Mouse (Mus musculus) kidney, adult 2 months (tissue): ENCODE data around the gene U2af1. TPM values are rescaled to one million over a fixed set of nuclear protein-coding genes. Genes with fewer than 3 reads are reported as not detected.

ENCODE experiments used
- DNase-seq: peaks from one replicate; pipeline ENCODE4 v3.0.0; 2021
- H3K27ac ChIP-seq: fragments of 200-500 bp; 2 replicates; pipeline ENCODE4 v1.5.1; 2012; ENCODE audit warnings: low read depth, low read length, control low read depth, inconsistent platforms; ENCODE audit not compliant: insufficient read depth
- H3K27me3 ChIP-seq: fragments of 200-500 bp; replicated peaks from 2 replicates; pipeline ENCODE4 v1.6.1; 2012; ENCODE audit warnings: mild to moderate bottlenecking, moderate library complexity, low read length, inconsistent platforms; ENCODE audit not compliant: control insufficient read depth, insufficient read depth
- H3K36me3 ChIP-seq: fragments of 200-500 bp; 2 replicates; pipeline ENCODE4 v1.6.1; 2012; ENCODE audit warnings: mild to moderate bottlenecking, moderate library complexity, low read length, inconsistent platforms; ENCODE audit not compliant: control insufficient read depth, insufficient read depth
- H3K4me1 ChIP-seq: fragments of 200-500 bp; 2 replicates; pipeline ENCODE4 v1.6.1; 2011; ENCODE audit warnings: low read length; ENCODE audit not compliant: control insufficient read depth, insufficient read depth
- H3K4me3 ChIP-seq: fragments of 200-500 bp; 2 replicates; pipeline ENCODE4 v1.5.1; 2011; ENCODE audit warnings: mild to moderate bottlenecking, low read depth, low read length, control low read depth; ENCODE audit not compliant: insufficient read depth
- CTCF ChIP-seq: fragments of 200-500 bp; conservative IDR thresholded peaks from 2 replicates; pipeline ENCODE4 v1.5.1; 2011; ENCODE audit warnings: low read depth, mild to moderate bottlenecking, control low read depth, low read length, moderate library complexity, mixed read lengths; ENCODE audit not compliant: insufficient read depth, insufficient read length
- POLR2A ChIP-seq: fragments of 200-500 bp; IDR thresholded peaks from one replicate; pipeline ENCODE4 v1.6.1; 2011; ENCODE audit warnings: low read depth, low read length, control low read depth
- WGBS: fragments of 180-500 bp; shearing (Covaris S2); methylation state at CpG from one replicate; pipeline ENCODE4 v1.1.7; 2018; 5-methylcytosine and 5-hydroxymethylcytosine counted together
- polyA plus RNA-seq: library from polyadenylated mRNA; depleted of rRNA; stranded (reverse); fragments of >200 nt; gene quantifications from 2 replicates; pipeline ENCODE4 v1.2.3, GENCODE M21; 2012

Gene U2af1
- polyA plus RNA-seq, 1 experiment: 61.3 TPM

DNA sequence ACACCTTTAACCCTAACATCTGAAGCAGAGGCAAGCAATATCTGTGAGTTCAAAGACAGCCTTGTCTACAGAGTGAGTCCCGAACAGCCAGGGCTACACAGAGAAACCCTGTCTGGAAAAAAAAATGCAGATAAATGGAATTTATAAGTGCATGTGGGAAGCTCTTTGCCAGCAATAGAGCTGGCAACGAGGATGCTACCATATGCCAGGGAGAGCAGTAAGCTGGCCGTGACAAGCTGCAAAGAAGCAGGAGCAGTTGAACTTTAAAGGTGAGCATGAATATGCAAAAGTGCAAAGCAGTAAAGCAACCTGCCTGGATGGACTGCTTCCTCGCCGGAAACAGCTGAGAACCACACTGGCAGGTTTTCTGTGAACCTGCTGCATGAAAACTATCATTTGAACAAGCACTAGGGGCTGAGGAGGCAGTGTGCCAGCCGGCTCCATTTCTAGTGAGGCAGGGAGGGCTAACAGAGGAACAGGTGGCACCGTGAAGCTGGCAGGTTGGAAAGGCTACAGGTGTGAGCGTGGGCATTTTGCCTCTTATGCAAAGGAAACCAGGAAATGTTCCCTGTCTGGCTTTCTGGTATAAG lies 2.1 kb upstream of the U2af1 start:
- Histone ChIP-seq H3K27me3 (no peaks in the 10 kb centered on the region), H3K27ac (peak overlapping the region; percentile 41; the same call in 1 of the 2 replicates), H3K36me3 (no peaks in the 10 kb centered on the region), H3K4me1 (peaks cover 14% of the 10 kb centered on the region; the same call in 1 of the 2 replicates), H3K4me3 (no peak overlapping the region)
- 59% methylated on average over 8 of the region's 8 CpGs for WGBS
- TF ChIP-seq POLR2A (no peak), CTCF (no peak)
- DNase-seq: peak; percentile 37

DNA sequence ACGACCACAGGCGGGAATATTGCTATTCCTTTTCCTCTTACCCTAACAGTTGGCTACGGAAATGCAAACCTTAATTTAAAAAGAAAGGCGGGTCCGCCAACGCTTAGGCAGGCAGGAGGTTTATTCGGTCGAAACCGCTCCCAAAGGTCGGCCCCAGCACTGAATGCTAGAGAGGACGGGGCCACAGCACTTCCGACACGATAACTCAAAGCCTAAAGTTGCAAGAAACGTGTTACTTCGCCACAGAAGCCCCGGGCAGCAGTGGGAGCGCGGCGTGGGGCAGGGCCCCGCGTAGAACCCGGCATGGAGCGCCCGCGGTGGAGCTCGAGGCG lies 590 bp downstream of the U2af1 start:
- peak overlapping the region; percentile 73 for H3K4me3 ChIP-seq
- H3K27me3 ChIP-seq: no peaks in the 10 kb centered on the region
- no peak for TF ChIP-seq CTCF
- TF ChIP-seq POLR2A: no peak
- H3K36me3 ChIP-seq: no peaks in the 10 kb centered on the region; the same call in 1 of the 2 replicates
- no peak for DNase-seq
- peaks cover 19% of the 10 kb centered on the region; the same call in 1 of the 2 replicates for H3K4me1 ChIP-seq
- H3K27ac ChIP-seq: peak overlapping the region; percentile 86
- 1% methylated on average over 27 of the region's 27 CpGs for WGBS

DNA sequence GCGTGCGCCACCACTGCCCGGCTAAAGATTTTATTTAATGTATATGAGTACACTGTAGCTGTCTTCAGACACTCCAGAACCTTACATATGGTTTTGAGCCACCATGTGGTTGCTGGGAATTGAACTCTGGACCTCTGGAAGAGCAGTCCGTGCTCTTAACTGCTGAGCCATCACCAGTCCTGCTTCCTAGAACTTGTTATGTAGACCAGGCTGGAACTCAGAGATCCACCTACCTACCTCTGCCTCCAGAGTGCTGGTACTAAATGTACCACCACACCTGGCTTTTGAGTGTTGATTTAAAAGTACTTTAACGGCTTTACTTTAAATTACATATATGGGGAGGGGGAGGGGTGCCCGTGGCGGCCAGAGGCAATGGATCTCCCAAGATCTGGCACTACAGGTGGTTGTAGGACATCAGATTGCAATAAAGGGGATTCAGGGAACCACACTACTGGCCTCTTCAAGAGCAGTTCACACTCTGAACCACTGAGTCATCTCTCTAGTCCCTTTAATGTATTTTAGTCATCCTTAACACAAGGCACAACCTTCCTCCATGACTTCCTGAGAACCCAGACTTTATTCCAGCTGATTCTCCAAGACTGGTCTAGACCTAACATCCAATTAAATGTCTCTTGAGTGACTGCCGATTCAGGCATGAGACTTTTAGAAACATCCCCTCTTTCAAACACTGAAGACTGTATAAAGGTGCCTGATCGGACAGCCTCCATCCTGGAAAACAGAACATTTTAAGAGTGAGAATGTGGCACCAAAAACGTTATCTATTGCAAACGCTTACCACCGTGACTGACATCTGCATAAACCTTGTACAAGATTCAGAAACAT lies 1.3 kb downstream of the U2af1 start:
- H3K4me3 ChIP-seq: peak overlapping the region; percentile 73; the same call in 1 of the 2 replicates
- H3K27ac ChIP-seq: peak overlapping the region; percentile 43; the same call in 1 of the 2 replicates
- no peaks in the 10 kb centered on the region; the same call in 1 of the 2 replicates for H3K36me3 ChIP-seq
- no peaks in the 10 kb centered on the region for H3K27me3 ChIP-seq
- H3K4me1 ChIP-seq: peaks cover 19% of the 10 kb centered on the region; the same call in 1 of the 2 replicates
- TF ChIP-seq CTCF: no peak
- no peak for TF ChIP-seq POLR2A
- 33% methylated on average over 12 of the region's 12 CpGs for WGBS
- DNase-seq: peak; percentile 47

DNA sequence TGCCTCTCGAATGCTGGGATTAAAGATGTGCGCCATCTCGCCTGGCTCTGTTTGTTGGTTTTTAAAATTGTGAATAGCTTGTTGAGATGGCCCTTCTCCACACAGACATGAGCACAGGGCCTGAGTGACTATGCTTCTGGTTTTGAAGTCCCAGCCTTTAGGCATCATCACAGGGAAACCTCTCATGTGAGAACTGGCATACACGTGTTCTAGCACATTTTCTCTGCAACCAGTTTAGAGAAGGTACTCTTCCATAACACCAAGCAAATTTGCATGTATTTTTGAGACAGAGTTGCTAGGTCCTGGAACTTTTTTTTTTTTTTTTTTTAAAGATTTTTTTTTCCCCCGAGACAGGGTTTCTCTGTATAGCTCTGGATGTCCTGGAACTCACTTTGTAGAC lies 2.0 kb downstream of the U2af1 start:
- no peak for DNase-seq
- WGBS: 68% methylated on average over 5 of the region's 5 CpGs
- Histone ChIP-seq H3K27me3 (no peaks in the 10 kb centered on the region), H3K4me3 (no peak overlapping the region), H3K4me1 (peaks cover 19% of the 10 kb centered on the region; the same call in 1 of the 2 replicates), H3K36me3 (no peaks in the 10 kb centered on the region; the same call in 1 of the 2 replicates), H3K27ac (0 out of 2 replicates have a peak overlapping the region, but pooled peaks have one; percentile 8)
- TF ChIP-seq CTCF (no peak), POLR2A (no peak)

DNA sequence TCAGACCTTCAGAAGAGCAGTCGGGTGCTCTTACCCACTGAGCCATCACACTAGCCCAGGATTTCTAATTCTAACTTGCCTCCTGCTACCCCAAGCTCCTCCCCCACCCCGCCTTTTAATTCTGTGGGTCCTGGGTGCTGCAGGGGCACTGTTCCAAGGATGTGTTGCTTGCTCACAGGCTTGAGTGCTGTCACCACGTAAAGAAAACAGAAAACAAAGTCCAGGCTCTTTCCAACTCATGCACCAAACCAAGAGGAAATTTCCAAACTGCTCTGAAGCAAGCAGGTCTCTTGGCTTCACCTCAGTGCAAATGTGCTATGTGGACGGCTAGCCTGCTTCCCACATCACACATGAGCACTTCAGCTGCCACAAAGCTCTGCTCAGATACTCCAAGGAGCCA lies 3.3 kb downstream of the U2af1 start:
- DNase-seq: peak; percentile 72
- H3K36me3 ChIP-seq: no peaks in the 10 kb centered on the region; the same call in 1 of the 2 replicates

DNA sequence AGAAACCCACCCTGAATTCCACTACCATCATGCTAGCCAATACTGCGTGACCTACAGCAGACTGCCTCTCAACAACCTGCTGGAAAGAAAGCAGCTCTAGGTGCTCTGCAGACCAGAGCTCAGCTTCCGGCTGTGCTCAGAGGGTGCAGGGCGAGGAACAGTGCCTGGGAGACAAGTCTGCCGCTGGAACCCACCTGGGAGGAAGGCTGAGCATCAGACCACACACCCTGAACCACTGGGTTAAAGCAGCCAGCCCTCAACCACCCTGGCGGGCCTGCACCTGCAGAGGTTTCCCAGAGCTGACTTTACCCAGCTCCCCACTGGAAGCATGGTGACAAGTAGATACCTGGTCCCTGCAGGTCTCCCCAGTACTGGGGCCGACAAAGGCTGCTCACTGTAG lies 5.4 kb downstream of the U2af1 start:
- Histone ChIP-seq H3K4me1 (peaks cover 15% of the 10 kb centered on the region; the same call in 1 of the 2 replicates), H3K4me3 (no peak overlapping the region), H3K36me3 (peaks cover 2% of the 10 kb centered on the region; the same call in 1 of the 2 replicates), H3K27me3 (no peaks in the 10 kb centered on the region), H3K27ac (no peak overlapping the region)
- WGBS: 79% methylated on average over 6 of the region's 6 CpGs
- TF ChIP-seq POLR2A (no peak), CTCF (no peak)
- no peak for DNase-seq

More for the DNA sequence above, 3.3 kb downstream of the U2af1 start:
- TF ChIP-seq CTCF: no peak
- H3K4me3 ChIP-seq: no peak overlapping the region
- WGBS: 31% methylated on average over 4 of the region's 4 CpGs
- H3K4me1 ChIP-seq: peaks cover 19% of the 10 kb centered on the region; the same call in 1 of the 2 replicates
- H3K27me3 ChIP-seq: no peaks in the 10 kb centered on the region
- H3K27ac ChIP-seq: peak overlapping the region; percentile 57

DNA sequence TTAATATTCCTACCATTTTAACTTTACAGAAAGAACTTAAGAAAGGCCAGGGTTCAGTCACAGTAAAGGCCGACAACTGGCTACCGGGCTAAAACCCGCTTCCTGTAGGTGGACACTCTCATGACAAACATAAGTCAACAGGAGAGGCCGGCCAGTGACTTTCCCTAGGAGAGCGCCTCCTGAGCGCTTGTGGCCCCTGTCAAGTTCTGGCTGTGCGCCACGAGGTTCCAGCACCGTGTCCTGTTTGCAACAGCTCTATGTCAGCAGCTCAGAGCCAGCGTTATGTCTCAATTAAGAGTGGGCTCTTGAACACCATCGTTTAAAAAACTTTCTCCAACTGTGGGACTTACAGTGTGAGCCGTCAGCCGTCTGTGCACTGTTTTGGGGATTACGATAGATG lies 6.5 kb downstream of the U2af1 start:
- Histone ChIP-seq H3K4me1 (peaks cover 10% of the 10 kb centered on the region; the same call in 1 of the 2 replicates), H3K36me3 (peaks cover 5% of the 10 kb centered on the region; the same call in 1 of the 2 replicates), H3K4me3 (no peak overlapping the region), H3K27ac (no peak overlapping the region), H3K27me3 (no peaks in the 10 kb centered on the region)
- TF ChIP-seq POLR2A (no peak), CTCF (no peak)
- 78% methylated on average over 14 of the region's 14 CpGs for WGBS
- no peak for DNase-seq
